Mouse (Mus musculus) MEL (cell line): ENCODE results near the gene Dusp22. TPM values are rescaled to one million over a fixed set of nuclear protein-coding genes. Genes with fewer than 3 reads are reported as not detected.

Experiments
- DNase-seq: peaks from one replicate; pipeline ENCODE4 v3.0.0; 2011; ENCODE audit warnings: low read depth, low spot score
- H3K27ac ChIP-seq: 2 replicates; pipeline ENCODE4 v1.5.1; 2012; ENCODE audit warnings: low read depth, mild to moderate bottlenecking, control low read depth, low read length, moderate library complexity; ENCODE audit not compliant: control insufficient read depth
- H3K27me3 ChIP-seq, 2 experiments: fragments of 150-350 bp in 1 of 2; sonication (generic) in 1 of 2; 2 replicates each; pipeline ENCODE4 v1.6.1; 2012; ENCODE audit warnings: low read length in 2 of 2, mild to moderate bottlenecking in 2 of 2, improper control_type of control experiment in 1 of 2, moderate library complexity in 1 of 2; ENCODE audit not compliant: insufficient read depth in 2 of 2, control insufficient read depth in 1 of 2
- H3K36me3 ChIP-seq, 2 experiments: 2 replicates each; pipeline ENCODE4 v1.6.1; 2012 to 2014; ENCODE audit warnings: low read length in 2 of 2, improper control_type of control experiment in 1 of 2, inconsistent platforms in 1 of 2, mild to moderate bottlenecking in 1 of 2; ENCODE audit not compliant: insufficient read depth in 2 of 2, control insufficient read depth in 1 of 2
- H3K4me1 ChIP-seq, 2 experiments: fragments of 150-350 bp in 1 of 2; sonication (generic) in 1 of 2; 2 replicates each; pipeline ENCODE4 v1.6.1; 2012; ENCODE audit warnings: low read length in 2 of 2, improper control_type of control experiment in 1 of 2, mild to moderate bottlenecking in 1 of 2; ENCODE audit not compliant: insufficient read depth in 2 of 2, control insufficient read depth in 1 of 2
- H3K4me3 ChIP-seq, 2 experiments: fragments of 150-350 bp in 1 of 2; sonication (generic) in 1 of 2; 2 replicates each; pipeline ENCODE4 v1.5.1; 2012; ENCODE audit warnings: low read depth in 2 of 2, low read length in 2 of 2, mild to moderate bottlenecking in 2 of 2, moderate library complexity in 2 of 2, control low read depth in 1 of 2, improper control_type of control experiment in 1 of 2; ENCODE audit not compliant: control insufficient read depth in 1 of 2, insufficient read depth in 1 of 2
- H3K79me2 ChIP-seq: 2 replicates; pipeline ENCODE4 v1.6.1; 2012; ENCODE audit warnings: mild to moderate bottlenecking, low read length, moderate library complexity; ENCODE audit not compliant: control insufficient read depth, poor library complexity, insufficient read depth
- H3K9ac ChIP-seq: 2 replicates; pipeline ENCODE4 v1.6.1; 2012; ENCODE audit warnings: low read depth, mild to moderate bottlenecking, control low read depth, low read length, moderate library complexity; ENCODE audit not compliant: control insufficient read depth, poor library complexity, severe bottlenecking
- H3K9me3 ChIP-seq: fragments of 150-350 bp; sonication (generic); replicated peaks from 2 replicates; pipeline ENCODE4 v1.6.1; 2012; ENCODE audit warnings: mild to moderate bottlenecking, low read length, improper control_type of control experiment, moderate library complexity; ENCODE audit not compliant: insufficient read depth
- CHD2 ChIP-seq: IDR thresholded peaks from 2 replicates; pipeline ENCODE4 v1.6.1; 2011; ENCODE audit warnings: low read length, improper control_type of control experiment
- ELF1 ChIP-seq: IDR thresholded peaks from 2 replicates; pipeline ENCODE4 v1.6.1; 2014; ENCODE audit warnings: low read depth, mild to moderate bottlenecking, inconsistent platforms, low read length, improper control_type of control experiment, moderate library complexity
- GATA1 ChIP-seq: IDR thresholded peaks from 2 replicates; pipeline ENCODE4 v1.6.1; 2011; ENCODE audit warnings: low read depth, low read length, improper control_type of control experiment
- HCFC1 ChIP-seq: IDR thresholded peaks from 2 replicates; pipeline ENCODE4 v1.6.1; 2012; ENCODE audit warnings: low read depth, mild to moderate bottlenecking, inconsistent platforms, low read length, improper control_type of control experiment, moderate library complexity
- KAT2A ChIP-seq: conservative IDR thresholded peaks from 2 replicates; pipeline ENCODE4 v1.6.1; 2012; ENCODE audit warnings: low read depth, low read length, improper control_type of control experiment, inconsistent platforms
- MAX ChIP-seq: IDR thresholded peaks from 2 replicates; pipeline ENCODE4 v1.6.1; 2011; ENCODE audit warnings: low read length, improper control_type of control experiment
- MAZ ChIP-seq: IDR thresholded peaks from 2 replicates; pipeline ENCODE4 v1.6.1; 2012; ENCODE audit warnings: low read depth, mild to moderate bottlenecking, inconsistent platforms, low read length, improper control_type of control experiment
- MEF2A ChIP-seq: IDR thresholded peaks from 2 replicates; pipeline ENCODE4 v1.6.1; 2014; ENCODE audit warnings: low read depth, mild to moderate bottlenecking, inconsistent platforms, low read length, improper control_type of control experiment; ENCODE audit not compliant: poor library complexity, insufficient replicate concordance, severe bottlenecking; ENCODE audit errors: extremely low read depth
- MYB ChIP-seq: IDR thresholded peaks from 2 replicates; pipeline ENCODE4 v1.6.1; 2011; ENCODE audit warnings: mild to moderate bottlenecking, low read depth, low read length, improper control_type of control experiment
- POLR2A ChIP-seq, 2 experiments: IDR thresholded peaks; 2 replicates each; pipeline ENCODE4 v1.6.1; 2011 to 2012; ENCODE audit warnings: low read length in 2 of 2, mild to moderate bottlenecking in 2 of 2, control low read depth in 1 of 2, improper control_type of control experiment in 1 of 2, low read depth in 1 of 2, moderate library complexity in 1 of 2; ENCODE audit not compliant: control insufficient read depth in 1 of 2, insufficient read depth in 1 of 2, poor library complexity in 1 of 2
- POLR2AphosphoS2 ChIP-seq: IDR thresholded peaks from 2 replicates; pipeline ENCODE4 v1.6.1; 2011; ENCODE audit warnings: low read length, improper control_type of control experiment
- POLR2AphosphoS5 ChIP-seq: IDR thresholded peaks from 2 replicates; pipeline ENCODE4 v1.6.1; 2012; ENCODE audit warnings: low read depth, borderline replicate concordance, mild to moderate bottlenecking, inconsistent platforms, low read length, moderate library complexity, mixed read lengths
- RCOR1 ChIP-seq: IDR thresholded peaks from 2 replicates; pipeline ENCODE4 v1.6.1; 2012; ENCODE audit warnings: low read depth, mild to moderate bottlenecking, inconsistent platforms, low read length, improper control_type of control experiment
- SIN3A ChIP-seq: IDR thresholded peaks from 2 replicates; pipeline ENCODE4 v1.6.1; 2012; ENCODE audit warnings: low read length, improper control_type of control experiment, inconsistent platforms
- TBP ChIP-seq: IDR thresholded peaks from 2 replicates; pipeline ENCODE4 v1.8.0; 2011; ENCODE audit warnings: low read depth, low read length, improper control_type of control experiment
- USF1 ChIP-seq: IDR thresholded peaks from 2 replicates; pipeline ENCODE4 v1.6.1; 2014; ENCODE audit warnings: low read depth, mild to moderate bottlenecking, inconsistent platforms, low read length, improper control_type of control experiment, moderate library complexity
- ZC3H11A ChIP-seq: IDR thresholded peaks from 2 replicates; pipeline ENCODE4 v1.6.1; 2012; ENCODE audit warnings: low read depth, mild to moderate bottlenecking, inconsistent platforms, low read length, improper control_type of control experiment
- ZKSCAN1 ChIP-seq: IDR thresholded peaks from 2 replicates; pipeline ENCODE4 v1.6.1; 2012; ENCODE audit warnings: low read depth, mild to moderate bottlenecking, inconsistent platforms, low read length, improper control_type of control experiment, moderate library complexity
- ZMIZ1 ChIP-seq: IDR thresholded peaks from 2 replicates; pipeline ENCODE4 v1.6.1; 2012; ENCODE audit warnings: low read depth, mild to moderate bottlenecking, inconsistent platforms, low read length, improper control_type of control experiment, moderate library complexity
- ZNF384 ChIP-seq: IDR thresholded peaks from 2 replicates; pipeline ENCODE4 v1.6.1; 2012; ENCODE audit warnings: low read depth, mild to moderate bottlenecking, inconsistent platforms, low read length, improper control_type of control experiment
- polyA plus RNA-seq, 2 experiments: library from polyadenylated mRNA; stranded (reverse) in 1 of 2; unstranded in 1 of 2; fragments of >175 nt in 1 of 2; fragments of >200 nt in 1 of 2; gene quantifications; 2 replicates each; pipeline versions ENCODE4 v1.2.1 to v1.2.4; 2012; ENCODE audit warnings: low replicate concordance in 2 of 2, low read depth in 1 of 2; ENCODE audit not compliant: insufficient read length in 2 of 2, insufficient read depth in 1 of 2, missing spikeins in 1 of 2
- total RNA-seq: library from RNA; depleted of rRNA; stranded (reverse); fragments of 300-350 nt; gene quantifications from 2 replicates; pipeline ENCODE4 v1.2.3, GENCODE M21; 2012

Dusp22 gene
- total and polyA plus RNA-seq, 3 experiments: not detected

DNA sequence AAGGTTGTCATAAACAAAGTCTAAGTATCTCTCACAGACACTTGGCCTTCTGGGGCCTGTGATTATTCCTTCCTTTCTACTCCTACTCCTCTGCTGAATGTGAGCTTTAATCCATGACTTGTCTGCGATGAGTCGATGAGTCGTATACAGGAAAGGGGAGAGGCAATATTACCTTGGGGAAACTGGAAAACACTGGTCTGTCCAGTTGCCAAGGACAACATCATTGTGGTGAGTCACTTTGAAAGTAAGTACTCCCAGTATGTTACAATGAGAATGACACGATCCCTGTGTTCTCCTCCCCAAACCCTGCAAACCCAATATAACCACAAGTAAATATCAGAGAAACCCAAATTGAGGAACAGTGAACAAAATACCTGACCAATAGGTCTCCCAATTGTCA is 17.7 kb upstream of the Dusp22 start:
- no peak for DNase-seq
- Histone ChIP-seq H3K36me3 (no peaks in the 10 kb centered on the region), H3K9ac (no peak overlapping the region), H3K4me1 (no peaks in the 10 kb centered on the region), H3K27me3 (no peaks in the 10 kb centered on the region), H3K4me3 (no peak overlapping the region), H3K79me2 (no peaks in the 10 kb centered on the region), H3K9me3 (no peaks in the 10 kb centered on the region), H3K27ac (no peak overlapping the region)
- no peak for TF ChIP-seq USF1
- TF ChIP-seq POLR2AphosphoS5: no peak
- TF ChIP-seq MEF2A: no peak
- no peak for TF ChIP-seq ZNF384
- TF ChIP-seq HCFC1: no peak

DNA sequence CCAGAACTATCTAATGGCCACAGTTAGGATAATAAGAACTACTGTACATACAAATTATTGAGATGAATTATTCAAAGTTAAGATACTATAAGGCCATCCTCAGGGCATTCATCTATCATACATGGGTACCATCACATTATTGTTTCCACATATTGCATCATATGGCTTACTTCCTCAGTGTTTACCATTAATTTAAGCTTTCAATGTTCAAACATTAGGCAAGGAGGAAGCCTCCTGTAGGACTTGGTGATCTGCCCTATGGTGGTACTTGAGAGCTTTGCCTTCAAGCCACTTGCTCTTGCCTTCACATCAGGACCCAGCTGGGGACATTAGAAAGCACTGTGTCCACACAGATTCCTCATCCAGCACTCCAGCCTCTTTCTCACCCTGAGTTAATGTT is 11.3 kb upstream of the Dusp22 start:
- H3K4me3 ChIP-seq: no peak overlapping the region
- DNase-seq: no peak
- no peaks in the 10 kb centered on the region for H3K79me2 ChIP-seq
- H3K27me3 ChIP-seq: no peaks in the 10 kb centered on the region
- no peaks in the 10 kb centered on the region for H3K4me1 ChIP-seq
- no peaks in the 10 kb centered on the region for H3K9me3 ChIP-seq
- no peak overlapping the region for H3K27ac ChIP-seq
- no peaks in the 10 kb centered on the region for H3K36me3 ChIP-seq
- no peak overlapping the region for H3K9ac ChIP-seq
- TF ChIP-seq ZKSCAN1 (no peak), TBP (no peak), GATA1 (no peak), ZMIZ1 (no peak), RCOR1 (no peak), MAX (no peak), MEF2A (no peak), POLR2AphosphoS2 (no peak), SIN3A (no peak), KAT2A (no peak), MYB (no peak)

DNA sequence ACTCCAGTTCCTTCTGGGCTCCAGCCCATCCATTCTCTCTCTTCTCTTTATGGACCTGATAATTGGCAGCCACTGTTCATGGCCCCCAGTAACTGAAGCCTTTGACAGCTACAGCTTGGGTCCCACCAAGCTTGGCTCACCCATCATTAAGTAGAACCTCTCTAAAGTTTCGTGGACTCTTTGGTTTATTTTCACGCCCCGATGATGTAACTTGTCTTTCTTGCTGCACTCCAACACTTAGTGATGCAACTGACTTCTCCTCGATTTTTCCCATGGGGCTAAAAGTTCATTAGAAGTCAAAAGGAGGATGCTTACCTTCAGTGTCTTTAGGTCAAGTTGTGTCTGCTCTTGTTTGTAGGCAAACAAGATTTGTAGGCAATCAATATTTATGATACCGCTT is 10.6 kb upstream of the Dusp22 start:
- TF ChIP-seq ZC3H11A: no peak
- no peak for TF ChIP-seq ELF1
- TF ChIP-seq MAZ: no peak
- no peak for TF ChIP-seq MEF2A
- TF ChIP-seq POLR2A (IDR thresholded peaks at IDR 0.05; ENCODE audit: control insufficient read depth in 1 of 2, insufficient read depth in 1 of 2, low read depth in 1 of 2, low read length in 2 of 2, poor library complexity in 1 of 2): no peak
- no peak for TF ChIP-seq CHD2

More for the DNA sequence above, 10.6 kb upstream of the Dusp22 start:
- Histone ChIP-seq H3K36me3 (no peaks in the 10 kb centered on the region), H3K9me3 (no peaks in the 10 kb centered on the region), H3K4me3 (no peak overlapping the region), H3K9ac (no peak overlapping the region), H3K4me1 (no peaks in the 10 kb centered on the region), H3K27ac (no peak overlapping the region), H3K79me2 (no peaks in the 10 kb centered on the region), H3K27me3 (no peaks in the 10 kb centered on the region)
- no peak for DNase-seq
